Mouse (Mus musculus): ENCODE results near the gene Tenm3.

Gene Tenm3

GRCm38 (mm10) chr8:48665193-48665592 lies 178.6 kb downstream of the Tenm3 start:
- DNase-seq (ENCODE audit: low read depth): no peak

- no peak for DNase-seq (ENCODE audit: low read depth)
These were observed 184.5 kb downstream of the Tenm3 start for GRCm38 (mm10) chr8:48659226-48659625.

- DNase-seq (ENCODE audit: low read depth): no peak
These were observed 188.2 kb downstream of the Tenm3 start for GRCm38 (mm10) chr8:48655381-48656043.

GRCm38 (mm10) chr8:48649845-48650244 lies 193.9 kb downstream of the Tenm3 start:
- no peak for DNase-seq (ENCODE audit: low read depth)

GRCm38 (mm10) chr8:48649415-48649814 lies 194.3 kb downstream of the Tenm3 start:
- no peak for DNase-seq (ENCODE audit: low read depth)

- no peak for DNase-seq (ENCODE audit: low read depth)
These were observed 197.6 kb downstream of the Tenm3 start for GRCm38 (mm10) chr8:48646110-48646509.

- DNase-seq (ENCODE audit: low read depth): no peak
These were observed 205.6 kb downstream of the Tenm3 start for GRCm38 (mm10) chr8:48638129-48638528.

GRCm38 (mm10) chr8:48636979-48637378 lies 206.8 kb downstream of the Tenm3 start:
- DNase-seq (ENCODE audit: low read depth): no peak

GRCm38 (mm10) chr8:48635815-48636214 lies 207.9 kb downstream of the Tenm3 start:
- DNase-seq (ENCODE audit: low read depth): no peak

- no peak for DNase-seq (ENCODE audit: low read depth)
These were observed 210.3 kb downstream of the Tenm3 start for GRCm38 (mm10) chr8:48633426-48633825.

- no peak for DNase-seq (ENCODE audit: low read depth)
These were observed 221.1 kb downstream of the Tenm3 start for GRCm38 (mm10) chr8:48622517-48623153.

GRCm38 (mm10) chr8:48615088-48615487 lies 228.7 kb downstream of the Tenm3 start:
- no peak for DNase-seq (ENCODE audit: low read depth)

- no peak for DNase-seq (ENCODE audit: low read depth)
These were observed 231.7 kb downstream of the Tenm3 start for GRCm38 (mm10) chr8:48611934-48612512.

GRCm38 (mm10) chr8:48611126-48611525 lies 232.6 kb downstream of the Tenm3 start:
- DNase-seq (ENCODE audit: low read depth): no peak

- DNase-seq (ENCODE audit: low read depth): no peak
These were observed 233.4 kb downstream of the Tenm3 start for GRCm38 (mm10) chr8:48610316-48610715.

GRCm38 (mm10) chr8:48609684-48610083 lies 234.1 kb downstream of the Tenm3 start:
- no peak for DNase-seq (ENCODE audit: low read depth)

- DNase-seq (ENCODE audit: low read depth): no peak
These were observed 239.4 kb downstream of the Tenm3 start for GRCm38 (mm10) chr8:48604190-48604897.

- no peak for DNase-seq (ENCODE audit: low read depth)
These were observed 240.4 kb downstream of the Tenm3 start for GRCm38 (mm10) chr8:48603165-48603840.

- no peak for DNase-seq (ENCODE audit: low read depth)
These were observed 242.1 kb downstream of the Tenm3 start for GRCm38 (mm10) chr8:48601621-48602020.

GRCm38 (mm10) chr8:48599028-48599427 lies 244.7 kb downstream of the Tenm3 start:
- no peak for DNase-seq (ENCODE audit: low read depth)

GRCm38 (mm10) chr8:48596332-48596731 lies 247.4 kb downstream of the Tenm3 start:
- DNase-seq (ENCODE audit: low read depth): no peak

- no peak for DNase-seq (ENCODE audit: low read depth)
These were observed 251.9 kb downstream of the Tenm3 start for GRCm38 (mm10) chr8:48591818-48592217.

Data from induced T-regulatory cell, adult 2 months (primary cell).